In the genomic region with DNA sequence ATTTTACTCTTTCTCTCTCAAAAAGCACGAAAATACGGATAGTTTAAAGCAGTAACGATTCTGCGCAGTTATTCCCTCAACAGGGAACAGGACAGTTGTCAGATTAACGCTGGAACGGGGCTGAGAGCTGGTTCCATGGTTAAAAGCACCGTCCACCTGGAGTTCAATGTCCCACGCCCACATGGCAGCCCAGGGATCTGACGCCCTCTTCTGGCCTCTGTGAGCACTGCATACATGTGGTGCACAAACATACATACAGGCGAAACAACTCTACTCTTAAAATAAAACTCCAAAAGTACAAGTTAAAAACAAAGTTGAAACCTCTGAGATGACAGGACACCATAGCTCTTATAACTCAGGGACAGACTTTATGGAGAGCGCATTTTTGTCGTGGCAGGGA, we compare ENCODE assay signal across 21 mouse cellular contexts.
DNase-seq lines count a peak whose midpoint lies in the region; ATAC-seq and TF ChIP-seq lines count a peak whose summit lies in the region.
"Had no signal": no experiment of that assay in that cellular context is flagged by ENCODE, and none has a peak within 500 bp of the region (broad histone marks: within the 10 kb centered on the region; RNA-seq: fewer than 3 reads in every experiment).

No protein-coding gene starts in this region.

- no peaks in the 10 kb centered on the region for H3K27me3 ChIP-seq in kidney, postnatal 0 days (ENCODE audit: insufficient read depth, low read length)
- H3K27me3 ChIP-seq in testis, adult 2 months (ENCODE audit: control insufficient read depth, insufficient read depth, low read length), result no peaks in the 10 kb centered on the region
- H3K27me3 ChIP-seq: intestine, embryonic 15.5 days; kidney, embryonic 15.5 days; limb, embryonic 13.5 days; Patski had no signal

- in situ Hi-C loops in ES-E14 (cut with MboI; ENCODE audit: low sequenced_read_pairs in 2 of 2, unreplicated experiment in 2 of 2), result no loop called here

- no peak for ATAC-seq in kidney, postnatal 0 days (replicated peaks; ENCODE audit: low FRiP score, low read depth)
- ATAC-seq in erythroblast, adult 5-6 weeks (replicated peaks; ENCODE audit: low FRiP score, poor library complexity, severe bottlenecking), result no peak
- ATAC-seq: forebrain, embryonic 16.5 days; intestine, embryonic 15.5 days; Patski had no signal

- no peaks in the 10 kb centered on the region for H3K9me3 ChIP-seq in kidney, postnatal 0 days (replicated peaks; ENCODE audit: low read length)
- H3K9me3 ChIP-seq in ES-E14 (ENCODE audit: control insufficient read depth, insufficient read depth, low read depth, low read length), result no peaks in the 10 kb centered on the region
- H3K9me3 ChIP-seq: heart, embryonic 10.5 days; intestine, embryonic 15.5 days; kidney, embryonic 15.5 days had no signal

- no peak for TF ChIP-seq POLR2A in testis, adult 2 months (IDR thresholded peaks at IDR 0.05; ENCODE audit: control insufficient read depth, low read depth, low read length)

- H3K36me3 ChIP-seq in kidney, postnatal 0 days (ENCODE audit: insufficient read depth, low read length), result no peaks in the 10 kb centered on the region
- no peaks in the 10 kb centered on the region for H3K36me3 ChIP-seq in testis, adult 2 months (ENCODE audit: control insufficient read depth, insufficient read depth, low read length)
- H3K36me3 ChIP-seq in ES-E14 (ENCODE audit: control insufficient read depth, insufficient read depth, low read length, poor library complexity, severe bottlenecking), result no peaks in the 10 kb centered on the region
- H3K36me3 ChIP-seq: heart, embryonic 10.5 days; intestine, embryonic 15.5 days; kidney, embryonic 15.5 days; limb, embryonic 13.5 days had no signal

- no peak overlapping the region for H3K4me2 ChIP-seq in kidney, postnatal 0 days (ENCODE audit: low read length)
- H3K4me2 ChIP-seq: intestine, embryonic 15.5 days; kidney, embryonic 15.5 days; limb, embryonic 13.5 days had no signal

- WGBS in kidney, postnatal 0 days, result 91% methylated on average over 12 of the region's 12 CpGs

- no peak overlapping the region for H3K9ac ChIP-seq in kidney, postnatal 0 days (ENCODE audit: low read depth, low read length)
- H3K9ac ChIP-seq in ES-E14 (ENCODE audit: insufficient read depth, low read depth, low read length, poor library complexity, severe bottlenecking), result no peak overlapping the region
- H3K9ac ChIP-seq: intestine, embryonic 15.5 days; kidney, embryonic 15.5 days; limb, embryonic 13.5 days had no signal

- H3K4me1 ChIP-seq in kidney, postnatal 0 days (replicated peaks; ENCODE audit: insufficient read depth, low read length), result no peaks in the 10 kb centered on the region
- H3K4me1 ChIP-seq in testis, adult 2 months (ENCODE audit: control insufficient read depth, insufficient read depth, low read length), result peaks cover 6% of the 10 kb centered on the region; the same call in 1 of the 2 replicates
- no peaks in the 10 kb centered on the region for H3K4me1 ChIP-seq in ES-E14 (ENCODE audit: control insufficient read depth in 2 of 2, insufficient read depth in 2 of 2, low read length in 2 of 2, poor library complexity in 1 of 2)
- H3K4me1 ChIP-seq: heart, embryonic 10.5 days; intestine, embryonic 15.5 days; limb, embryonic 13.5 days had no signal

- peak; percentile 32 for TF ChIP-seq CTCF in kidney, postnatal 0 days (IDR thresholded peaks at IDR 0.05; ENCODE audit: low read depth)
- peak; percentile 55; the same call in 1 of the 2 replicates for TF ChIP-seq CTCF in testis, adult 2 months (IDR thresholded peaks at IDR 0.05; ENCODE audit: control insufficient read depth, insufficient read depth, insufficient replicate concordance, low read depth, low read length)

- no peak overlapping the region for H3K27ac ChIP-seq in kidney, postnatal 0 days
- no peak overlapping the region for H3K27ac ChIP-seq in testis, adult 2 months (ENCODE audit: control insufficient read depth, insufficient read depth, low read depth, low read length)
- H3K27ac ChIP-seq in ES-E14 (ENCODE audit: insufficient read depth, low read depth, low read length, poor library complexity, severe bottlenecking), result no peak overlapping the region
- H3K27ac ChIP-seq: heart, embryonic 10.5 days; intestine, embryonic 15.5 days; kidney, embryonic 15.5 days; limb, embryonic 13.5 days had no signal

- no peak for DNase-seq in kidney, postnatal 0 days (ENCODE audit: low spot score)
- DNase-seq in kidney, postnatal 25 days, result no peak
- no peak for DNase-seq in testis, postnatal 10 days (ENCODE audit: low spot score)
- DNase-seq in ES-E14 (ENCODE audit: low read depth, low spot score), result peak; percentile 25
- peak; percentile 30 for DNase-seq in induced T-regulatory cell, adult 2 months (ENCODE audit: low read depth)
- no peak for DNase-seq in urinary bladder, postnatal 25 days (ENCODE audit: low spot score)
- DNase-seq: adrenal gland, postnatal 25 days; cerebellum, adult 2 months; gastrocnemius, postnatal 36 days; layer of hippocampus, postnatal 36 days; lung, postnatal 4 days; right cerebral cortex, postnatal 4 days had no signal

- no peak overlapping the region for H3K4me3 ChIP-seq in kidney, postnatal 0 days (replicated peaks; ENCODE audit: low read depth, low read length)
- H3K4me3 ChIP-seq in testis, adult 2 months (ENCODE audit: control insufficient read depth, low read depth, low read length), result no peak overlapping the region
- no peak overlapping the region for H3K4me3 ChIP-seq in ES-E14 (ENCODE audit: insufficient read depth in 1 of 2, low read depth in 1 of 2, low read length in 2 of 2, poor library complexity in 1 of 2, severe bottlenecking in 1 of 2)
- H3K4me3 ChIP-seq: erythroblast, embryonic 14.5 days; heart, embryonic 10.5 days; intestine, embryonic 15.5 days; kidney, embryonic 15.5 days; limb, embryonic 13.5 days had no signal

TF ChIP-seq in ES-E14, 5 proteins besides CTCF, POLR2A, EP300 and RAD21:
- no peak for TF ChIP-seq ZNF384 (IDR thresholded peaks at IDR 0.05; ENCODE audit: low read depth, low read length)
- peak; percentile 70; the same call in 1 of the 2 replicates for TF ChIP-seq ZC3H11A (IDR thresholded peaks at IDR 0.05; ENCODE audit: borderline replicate concordance, low read depth, low read length)

Comparison
In these comparisons a context has a peak if more than half of its experiments do, and no peak if none do; other contexts are left out.
1. DNase-seq: peak in ES-E14 (single experiment) and induced T-regulatory cell, adult 2 months (single experiment); none in kidney, postnatal 0 days (single experiment), kidney, postnatal 25 days (0 of 2), testis, postnatal 10 days (single experiment) and urinary bladder, postnatal 25 days (single experiment).